Mouse (Mus musculus): ENCODE measurements around the gene B3gnt7. TPM values are rescaled to one million over a fixed set of nuclear protein-coding genes. Genes with fewer than 3 reads are reported as not detected.

B3gnt7 gene
- total RNA-seq, 1 experiment: 103 TPM

GRCm38 (mm10) chr1:86271707-86272106 is 30.9 kb upstream of the B3gnt7 start:
- Histone ChIP-seq H3K9ac (ENCODE audit: insufficient read depth, low read depth, low read length, poor library complexity, severe bottlenecking) (no peak overlapping the region), H3K9me3 (ENCODE audit: control insufficient read depth, insufficient read depth, low read depth, low read length) (no peaks in the 10 kb centered on the region), H3K27ac (ENCODE audit: insufficient read depth, low read depth, low read length, poor library complexity, severe bottlenecking) (no peak overlapping the region), H3K4me3 (ENCODE audit: insufficient read depth in 1 of 2, low read depth in 1 of 2, low read length in 2 of 2, poor library complexity in 1 of 2, severe bottlenecking in 1 of 2) (no peak overlapping the region), H3K36me3 (ENCODE audit: control insufficient read depth, insufficient read depth, low read length, poor library complexity, severe bottlenecking) (no peaks in the 10 kb centered on the region), H3K4me1 (ENCODE audit: control insufficient read depth in 2 of 2, insufficient read depth in 2 of 2, low read length in 2 of 2, poor library complexity in 1 of 2) (peaks cover 4 to 6% of the 10 kb centered on the region in 2 experiments; a peak in 2 of 4 replicates)
- no peak for DNase-seq (ENCODE audit: low read depth, low spot score)
- no peak for TF ChIP-seq HCFC1 (IDR thresholded peaks at IDR 0.05; ENCODE audit: borderline replicate concordance, insufficient read depth, low read length)
- in situ Hi-C loops (cut with MboI; ENCODE audit: low sequenced_read_pairs in 2 of 2, unreplicated experiment in 2 of 2): no loop called here

- no peak for TF ChIP-seq HCFC1 (IDR thresholded peaks at IDR 0.05; ENCODE audit: borderline replicate concordance, insufficient read depth, low read length)
- no peak for TF ChIP-seq ZNF384 (IDR thresholded peaks at IDR 0.05; ENCODE audit: low read depth, low read length)
- Histone ChIP-seq H3K4me3 (ENCODE audit: insufficient read depth in 1 of 2, low read depth in 1 of 2, low read length in 2 of 2, poor library complexity in 1 of 2, severe bottlenecking in 1 of 2) (no peak overlapping the region), H3K9ac (ENCODE audit: insufficient read depth, low read depth, low read length, poor library complexity, severe bottlenecking) (no peak overlapping the region), H3K9me3 (ENCODE audit: control insufficient read depth, insufficient read depth, low read depth, low read length) (no peaks in the 10 kb centered on the region), H3K36me3 (ENCODE audit: control insufficient read depth, insufficient read depth, low read length, poor library complexity, severe bottlenecking) (no peaks in the 10 kb centered on the region), H3K4me1 (ENCODE audit: control insufficient read depth in 2 of 2, insufficient read depth in 2 of 2, low read length in 2 of 2, poor library complexity in 1 of 2) (peaks cover 0 to 2% of the 10 kb centered on the region in 2 experiments; a peak in 1 of 4 replicates), H3K27ac (ENCODE audit: insufficient read depth, low read depth, low read length, poor library complexity, severe bottlenecking) (no peak overlapping the region)
- in situ Hi-C loops (cut with MboI; ENCODE audit: low sequenced_read_pairs in 2 of 2, unreplicated experiment in 2 of 2): no loop called here
- no peak for DNase-seq (ENCODE audit: low read depth, low spot score)
Observed at GRCm38 (mm10) chr1:86277055-86277454, 25.6 kb upstream of the B3gnt7 start.

GRCm38 (mm10) chr1:86281781-86282536 is 20.7 kb upstream of the B3gnt7 start:
- no peak for TF ChIP-seq CHD2 (IDR thresholded peaks at IDR 0.05; ENCODE audit: low read depth, low read length)
- TF ChIP-seq MAFK (IDR thresholded peaks at IDR 0.05; ENCODE audit: insufficient read depth, low read depth, low read length): no peak
- no peak for TF ChIP-seq ZC3H11A (IDR thresholded peaks at IDR 0.05; ENCODE audit: borderline replicate concordance, low read depth, low read length)
- no peak for TF ChIP-seq HCFC1 (IDR thresholded peaks at IDR 0.05; ENCODE audit: borderline replicate concordance, insufficient read depth, low read length)
- TF ChIP-seq ZNF384 (IDR thresholded peaks at IDR 0.05; ENCODE audit: low read depth, low read length): no peak
- Histone ChIP-seq H3K4me3 (ENCODE audit: insufficient read depth in 1 of 2, low read depth in 1 of 2, low read length in 2 of 2, poor library complexity in 1 of 2, severe bottlenecking in 1 of 2) (no peak overlapping the region), H3K27ac (ENCODE audit: insufficient read depth, low read depth, low read length, poor library complexity, severe bottlenecking) (no peak overlapping the region), H3K9me3 (ENCODE audit: control insufficient read depth, insufficient read depth, low read depth, low read length) (no peaks in the 10 kb centered on the region), H3K9ac (ENCODE audit: insufficient read depth, low read depth, low read length, poor library complexity, severe bottlenecking) (no peak overlapping the region), H3K36me3 (ENCODE audit: control insufficient read depth, insufficient read depth, low read length, poor library complexity, severe bottlenecking) (no peaks in the 10 kb centered on the region), H3K4me1 (ENCODE audit: control insufficient read depth in 2 of 2, insufficient read depth in 2 of 2, low read length in 2 of 2, poor library complexity in 1 of 2) (peaks cover 6 to 20% of the 10 kb centered on the region in 2 experiments; a peak in 3 of 4 replicates)
- in situ Hi-C loops (cut with MboI; ENCODE audit: low sequenced_read_pairs in 2 of 2, unreplicated experiment in 2 of 2): no loop called here
- DNase-seq (ENCODE audit: low read depth, low spot score): no peak

GRCm38 (mm10) chr1:86284101-86284500 is 18.5 kb upstream of the B3gnt7 start:
- Histone ChIP-seq H3K4me3 (ENCODE audit: insufficient read depth in 1 of 2, low read depth in 1 of 2, low read length in 2 of 2, poor library complexity in 1 of 2, severe bottlenecking in 1 of 2) (no peak overlapping the region), H3K27ac (ENCODE audit: insufficient read depth, low read depth, low read length, poor library complexity, severe bottlenecking) (no peak overlapping the region), H3K9ac (ENCODE audit: insufficient read depth, low read depth, low read length, poor library complexity, severe bottlenecking) (no peak overlapping the region), H3K9me3 (ENCODE audit: control insufficient read depth, insufficient read depth, low read depth, low read length) (no peaks in the 10 kb centered on the region), H3K4me1 (ENCODE audit: control insufficient read depth in 2 of 2, insufficient read depth in 2 of 2, low read length in 2 of 2, poor library complexity in 1 of 2) (peaks cover 6 to 21% of the 10 kb centered on the region in 2 experiments; a peak in 3 of 4 replicates), H3K36me3 (ENCODE audit: control insufficient read depth, insufficient read depth, low read length, poor library complexity, severe bottlenecking) (no peaks in the 10 kb centered on the region)
- no peak for DNase-seq (ENCODE audit: low read depth, low spot score)
- in situ Hi-C loops (cut with MboI; ENCODE audit: low sequenced_read_pairs in 2 of 2, unreplicated experiment in 2 of 2): no loop called here
- TF ChIP-seq ZC3H11A (IDR thresholded peaks at IDR 0.05; ENCODE audit: borderline replicate concordance, low read depth, low read length) (no peak), ZNF384 (IDR thresholded peaks at IDR 0.05; ENCODE audit: low read depth, low read length) (no peak), HCFC1 (IDR thresholded peaks at IDR 0.05; ENCODE audit: borderline replicate concordance, insufficient read depth, low read length) (no peak), MAFK (IDR thresholded peaks at IDR 0.05; ENCODE audit: insufficient read depth, low read depth, low read length) (no peak), CHD2 (IDR thresholded peaks at IDR 0.05; ENCODE audit: low read depth, low read length) (no peak)

DNA sequence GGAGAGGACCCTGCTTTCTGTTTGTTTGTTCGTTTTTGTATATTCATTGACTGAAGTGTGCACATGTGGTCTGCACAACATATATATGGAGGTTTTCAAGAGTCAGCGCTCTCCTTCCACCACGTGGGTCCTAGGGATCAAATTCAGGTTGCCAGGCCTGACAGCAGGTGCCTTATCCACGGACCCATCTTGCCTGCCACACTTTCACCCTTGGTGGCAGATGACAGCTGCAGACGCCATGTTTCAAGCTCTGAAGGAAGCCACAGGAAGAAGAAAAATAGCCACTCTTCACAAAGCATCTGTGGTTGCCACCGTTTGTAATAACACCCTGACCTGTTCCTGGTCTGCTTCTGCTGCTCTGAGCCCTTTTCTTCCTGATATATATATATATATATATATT is 17.3 kb upstream of the B3gnt7 start:
- Histone ChIP-seq H3K4me3 (ENCODE audit: insufficient read depth in 1 of 2, low read depth in 1 of 2, low read length in 2 of 2, poor library complexity in 1 of 2, severe bottlenecking in 1 of 2) (no peak overlapping the region), H3K9ac (ENCODE audit: insufficient read depth, low read depth, low read length, poor library complexity, severe bottlenecking) (no peak overlapping the region), H3K9me3 (ENCODE audit: control insufficient read depth, insufficient read depth, low read depth, low read length) (no peaks in the 10 kb centered on the region), H3K27ac (ENCODE audit: insufficient read depth, low read depth, low read length, poor library complexity, severe bottlenecking) (no peak overlapping the region), H3K4me1 (ENCODE audit: control insufficient read depth in 2 of 2, insufficient read depth in 2 of 2, low read length in 2 of 2, poor library complexity in 1 of 2) (peaks cover 6 to 21% of the 10 kb centered on the region in 2 experiments; a peak in 3 of 4 replicates), H3K36me3 (ENCODE audit: control insufficient read depth, insufficient read depth, low read length, poor library complexity, severe bottlenecking) (no peaks in the 10 kb centered on the region)
- no peak for DNase-seq (ENCODE audit: low read depth, low spot score)
- in situ Hi-C loops (cut with MboI; ENCODE audit: low sequenced_read_pairs in 2 of 2, unreplicated experiment in 2 of 2): no loop called here
- TF ChIP-seq ZC3H11A (IDR thresholded peaks at IDR 0.05; ENCODE audit: borderline replicate concordance, low read depth, low read length) (no peak), HCFC1 (IDR thresholded peaks at IDR 0.05; ENCODE audit: borderline replicate concordance, insufficient read depth, low read length) (no peak), MAFK (IDR thresholded peaks at IDR 0.05; ENCODE audit: insufficient read depth, low read depth, low read length) (no peak), ZNF384 (IDR thresholded peaks at IDR 0.05; ENCODE audit: low read depth, low read length) (no peak), CHD2 (IDR thresholded peaks at IDR 0.05; ENCODE audit: low read depth, low read length) (no peak)

Measured in ES-E14 (cell line).